Mouse (Mus musculus) hematopoietic stem cell, adult 5-6 weeks (primary cell): ENCODE results near the gene Tpcn1. TPM values are rescaled to one million over a fixed set of nuclear protein-coding genes. Genes with fewer than 3 reads are reported as not detected.

Experiments used
- ATAC-seq, 2 experiments: fragments of 125-278 bp in 1 of 2; replicated peaks in 1 of 2; 2 replicates each; pipeline ENCODE4 v1.8.0; 2016 to 2017; ENCODE audit warnings: inconsistent platforms in 2 of 2, mild to moderate bottlenecking in 2 of 2, moderate number of reproducible peaks in 2 of 2, low read depth in 1 of 2, moderate TSS enrichment in 1 of 2; ENCODE audit not compliant: low FRiP score in 2 of 2, poor library complexity in 2 of 2, severe bottlenecking in 2 of 2, insufficient read depth in 1 of 2, low TSS enrichment in 1 of 2
- total RNA-seq: library from RNA; stranded (forward); fragments of 172-1452, 232-1000 nt; gene quantifications from 2 replicates; pipeline ENCODE4 v1.2.3, GENCODE M21; 2017

Gene Tpcn1
- total RNA-seq, 1 experiment from 2014 or later, result 9.8 TPM

GRCm38 (mm10) chr5:120536046-120536445 is 52.4 kb downstream of the Tpcn1 start:
- no peak for ATAC-seq

- ATAC-seq, result no peak
These were observed 53.8 kb downstream of the Tpcn1 start for GRCm38 (mm10) chr5:120534686-120535075.

GRCm38 (mm10) chr5:120534071-120534685 is 54.3 kb downstream of the Tpcn1 start:
- ATAC-seq, result no peak

GRCm38 (mm10) chr5:120531631-120532030 is 56.8 kb downstream of the Tpcn1 start:
- no peak for ATAC-seq

- peak; percentile 75 to 81 for ATAC-seq
These were observed 61.0 kb downstream of the Tpcn1 start for GRCm38 (mm10) chr5:120527296-120527964.

- no peak for ATAC-seq
These were observed 62.2 kb downstream of the Tpcn1 start for GRCm38 (mm10) chr5:120526311-120526710.

- no peak for ATAC-seq
These were observed 62.7 kb downstream of the Tpcn1 start for GRCm38 (mm10) chr5:120525737-120526136.

GRCm38 (mm10) chr5:120524736-120525135 is 63.7 kb downstream of the Tpcn1 start:
- ATAC-seq, result no peak

- no peak for ATAC-seq
These were observed 65.8 kb downstream of the Tpcn1 start for GRCm38 (mm10) chr5:120522649-120523048.

- no peak for ATAC-seq
These were observed 70.9 kb downstream of the Tpcn1 start for GRCm38 (mm10) chr5:120517552-120517951.

- 0 out of 4 replicates have a peak, but pooled peaks of 1 of the 2 experiments have one; percentile 6 for ATAC-seq
These were observed 72.1 kb downstream of the Tpcn1 start for GRCm38 (mm10) chr5:120516221-120516984.

- ATAC-seq, result no peak
These were observed 73.0 kb downstream of the Tpcn1 start for GRCm38 (mm10) chr5:120515451-120515850.

GRCm38 (mm10) chr5:120514754-120515153 is 73.7 kb downstream of the Tpcn1 start:
- ATAC-seq, result no peak

- no peak for ATAC-seq
These were observed 74.3 kb downstream of the Tpcn1 start for GRCm38 (mm10) chr5:120514031-120514677.

- ATAC-seq, result no peak
These were observed 75.4 kb downstream of the Tpcn1 start for GRCm38 (mm10) chr5:120512911-120513555.

- ATAC-seq, result peak in 1 of 2 experiments; percentile 14; a peak in 1 of 4 replicates
These were observed 76.7 kb downstream of the Tpcn1 start for GRCm38 (mm10) chr5:120511643-120512220.
